Mouse (Mus musculus): Measurements from ENCODE around the gene Ssr1. TPM values are rescaled to one million over a fixed set of nuclear protein-coding genes. Genes with fewer than 3 reads are reported as not detected.

Ssr1 gene
- total and polyA plus RNA-seq, 3 experiments, result 72.3 to 95.6 (median 78.1) TPM

DNA sequence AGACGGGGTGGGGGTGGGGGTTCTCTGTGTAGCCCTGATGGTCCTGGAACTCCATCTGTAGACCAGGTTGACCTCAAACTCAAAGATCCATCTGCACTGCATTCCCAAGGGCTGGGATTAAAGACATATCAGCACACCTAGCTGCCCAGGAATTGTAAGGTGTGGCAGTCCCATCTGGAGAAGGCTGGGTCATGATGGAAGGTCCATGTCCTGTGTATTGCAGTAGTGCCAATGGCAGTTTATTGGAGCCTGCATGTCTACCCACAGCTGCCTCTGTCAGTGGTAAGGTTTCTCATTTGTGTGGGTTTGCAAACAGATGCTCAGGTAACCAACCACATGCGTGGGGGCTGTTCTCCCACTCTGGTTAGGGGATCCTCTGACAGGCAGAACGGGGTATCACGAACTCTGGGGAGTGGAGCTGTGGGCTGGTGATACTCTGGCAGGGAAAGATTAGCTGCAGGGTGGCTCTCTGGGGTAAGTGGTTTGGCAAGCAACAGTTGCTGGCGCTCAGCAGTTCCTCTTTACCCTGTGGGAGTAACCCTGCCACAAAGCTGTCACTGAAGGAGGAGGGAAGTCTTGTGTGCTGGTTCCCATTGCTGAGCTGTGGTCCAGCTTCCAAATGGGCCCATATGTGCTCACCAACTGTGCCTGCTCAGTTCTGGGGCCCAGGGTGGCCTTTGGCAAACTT is 15.8 kb upstream of the Ssr1 start:
- Histone ChIP-seq H3K27me3 (ENCODE audit: insufficient read depth, low read length) (peaks cover 6% of the 10 kb centered on the region; the same call in 1 of the 2 replicates), H3K36me3 (replicated peaks) (peaks cover 5% of the 10 kb centered on the region), H3K9me3 (replicated peaks) (no peaks in the 10 kb centered on the region), H3K4me1 (ENCODE audit: insufficient read depth, low read depth, low read length) (peaks cover 16% of the 10 kb centered on the region), H3K4me3 (ENCODE audit: low read depth, low read length) (no peak overlapping the region; the same call in 1 of the 2 replicates)
- peak; percentile 59 for DNase-seq (ENCODE audit: low spot score)
- TF ChIP-seq GATA1 (IDR thresholded peaks at IDR 0.05; ENCODE audit: borderline replicate concordance, low read length) (no peak), GATA2 (IDR thresholded peaks at IDR 0.05; ENCODE audit: borderline replicate concordance, low read depth, low read length) (no peak), TAL1 (conservative IDR thresholded peaks at IDR 0.05; ENCODE audit: low read depth, low read length) (peak; percentile 60)
- peak; percentile 54 for ATAC-seq (ENCODE audit: extremely low read depth, insufficient number of reproducible peaks, low FRiP score, poor library complexity, severe bottlenecking)

GRCm38 (mm10) chr13:38007972-38008371 is 14.0 kb upstream of the Ssr1 start:
- Histone ChIP-seq H3K27me3 (ENCODE audit: insufficient read depth, low read length) (peaks cover 15% of the 10 kb centered on the region), H3K9me3 (replicated peaks) (peaks cover under 1% of the 10 kb centered on the region; the same call in 1 of the 2 replicates), H3K4me3 (ENCODE audit: low read depth, low read length) (no peak overlapping the region), H3K4me1 (ENCODE audit: insufficient read depth, low read depth, low read length) (peaks cover 16% of the 10 kb centered on the region), H3K36me3 (replicated peaks) (peaks cover 5% of the 10 kb centered on the region)
- no peak for TF ChIP-seq POLR2AphosphoS5 (IDR thresholded peaks at IDR 0.05; ENCODE audit: insufficient replicate concordance, low read depth, low read length)
- TF ChIP-seq TAL1 (conservative IDR thresholded peaks at IDR 0.05; ENCODE audit: low read depth, low read length), result no peak
- no peak for TF ChIP-seq CTCF (IDR thresholded peaks at IDR 0.05; ENCODE audit: low read depth, low read length)
- TF ChIP-seq GATA2 (IDR thresholded peaks at IDR 0.05; ENCODE audit: borderline replicate concordance, low read depth, low read length), result no peak
- TF ChIP-seq GATA1 (IDR thresholded peaks at IDR 0.05; ENCODE audit: borderline replicate concordance, low read length), result no peak
- ATAC-seq (ENCODE audit: extremely low read depth, insufficient number of reproducible peaks, low FRiP score, poor library complexity, severe bottlenecking) (no peak), DNase-seq (ENCODE audit: low spot score) (no peak)

DNA sequence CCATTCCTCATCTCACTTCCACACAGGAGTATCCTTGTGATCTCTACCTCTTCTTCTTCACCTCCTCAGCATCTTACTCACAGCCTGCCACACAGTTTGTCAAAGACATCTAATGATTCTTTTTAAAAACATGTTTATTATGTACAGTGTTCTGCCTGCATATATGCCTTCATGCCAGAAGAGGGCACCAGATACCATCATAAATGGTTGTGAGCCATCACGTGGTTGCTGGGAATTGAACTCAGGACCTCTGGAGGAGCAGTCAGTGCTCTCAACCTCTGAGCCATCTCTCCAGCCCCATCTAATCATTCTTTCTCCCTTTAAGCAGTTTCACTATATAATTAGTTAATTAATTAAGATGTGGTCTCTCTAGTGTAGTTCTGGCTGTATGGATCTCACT is 8.4 kb upstream of the Ssr1 start:
- no peak for TF ChIP-seq GATA2 (IDR thresholded peaks at IDR 0.05; ENCODE audit: borderline replicate concordance, low read depth, low read length)
- 0 out of 2 replicates have a peak, but pooled peaks have one; percentile 12 for TF ChIP-seq CTCF (IDR thresholded peaks at IDR 0.05; ENCODE audit: low read depth, low read length)
- H3K4me3 ChIP-seq (ENCODE audit: low read depth, low read length), result no peak overlapping the region
- ATAC-seq (ENCODE audit: extremely low read depth, insufficient number of reproducible peaks, low FRiP score, poor library complexity, severe bottlenecking), result no peak
- H3K9me3 ChIP-seq (replicated peaks), result peaks cover 4% of the 10 kb centered on the region; the same call in 1 of the 2 replicates
- H3K4me1 ChIP-seq (ENCODE audit: insufficient read depth, low read depth, low read length), result peaks cover 6% of the 10 kb centered on the region; the same call in 1 of the 2 replicates
- DNase-seq (ENCODE audit: low spot score), result no peak
- H3K36me3 ChIP-seq (replicated peaks), result no peaks in the 10 kb centered on the region
- H3K27me3 ChIP-seq (ENCODE audit: insufficient read depth, low read length), result peaks cover 51% of the 10 kb centered on the region

- ATAC-seq (ENCODE audit: extremely low read depth, insufficient number of reproducible peaks, low FRiP score, poor library complexity, severe bottlenecking), result no peak
- H3K4me1 ChIP-seq (ENCODE audit: insufficient read depth, low read depth, low read length), result peaks cover 9% of the 10 kb centered on the region; the same call in 1 of the 2 replicates
- H3K36me3 ChIP-seq (replicated peaks), result no peaks in the 10 kb centered on the region
- H3K4me3 ChIP-seq (ENCODE audit: low read depth, low read length), result no peak overlapping the region
- H3K9me3 ChIP-seq (replicated peaks), result peaks cover 4% of the 10 kb centered on the region; the same call in 1 of the 2 replicates
- peaks cover 48% of the 10 kb centered on the region for H3K27me3 ChIP-seq (ENCODE audit: insufficient read depth, low read length)
- TF ChIP-seq CTCF (IDR thresholded peaks at IDR 0.05; ENCODE audit: low read depth, low read length) (no peak), POLR2AphosphoS5 (IDR thresholded peaks at IDR 0.05; ENCODE audit: insufficient replicate concordance, low read depth, low read length) (no peak), GATA2 (IDR thresholded peaks at IDR 0.05; ENCODE audit: borderline replicate concordance, low read depth, low read length) (no peak), TAL1 (conservative IDR thresholded peaks at IDR 0.05; ENCODE audit: low read depth, low read length) (no peak), GATA1 (IDR thresholded peaks at IDR 0.05; ENCODE audit: borderline replicate concordance, low read length) (no peak)
- no peak for DNase-seq (ENCODE audit: low spot score)
Measured at GRCm38 (mm10) chr13:37999713-38000112, 5.7 kb upstream of the Ssr1 start.

DNA sequence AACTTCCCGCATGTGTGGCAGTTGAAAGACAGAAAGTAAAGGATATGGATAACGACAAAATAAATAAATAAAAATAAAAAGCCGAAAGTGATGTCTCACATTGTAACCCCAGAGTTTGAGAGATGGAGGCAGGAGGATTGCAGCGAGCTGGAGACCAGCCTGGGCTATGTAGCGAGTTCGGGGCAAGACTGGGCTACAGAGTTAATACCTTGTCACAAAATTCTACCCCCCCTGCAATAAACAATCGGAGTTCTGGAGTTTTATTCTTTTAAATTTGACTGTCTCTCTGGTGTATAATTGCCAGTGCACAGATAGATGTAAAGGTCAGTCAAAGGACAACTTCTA is 360 bp upstream of the Ssr1 start:
- Histone ChIP-seq H3K4me3 (ENCODE audit: low read depth, low read length) (peak overlapping the region; percentile 97; the same call in 1 of the 2 replicates), H3K9me3 (replicated peaks) (no peaks in the 10 kb centered on the region; the same call in 1 of the 2 replicates), H3K4me1 (ENCODE audit: insufficient read depth, low read depth, low read length) (peaks cover 30% of the 10 kb centered on the region), H3K27me3 (ENCODE audit: insufficient read depth, low read length) (peaks cover 13% of the 10 kb centered on the region), H3K36me3 (replicated peaks) (peaks cover 24% of the 10 kb centered on the region)
- TF ChIP-seq GATA2 (IDR thresholded peaks at IDR 0.05; ENCODE audit: borderline replicate concordance, low read depth, low read length) (no peak), CTCF (IDR thresholded peaks at IDR 0.05; ENCODE audit: low read depth, low read length) (no peak), TAL1 (conservative IDR thresholded peaks at IDR 0.05; ENCODE audit: low read depth, low read length) (no peak), POLR2AphosphoS5 (IDR thresholded peaks at IDR 0.05; ENCODE audit: insufficient replicate concordance, low read depth, low read length) (no peak), GATA1 (IDR thresholded peaks at IDR 0.05; ENCODE audit: borderline replicate concordance, low read length) (no peak)
- DNase-seq (ENCODE audit: low spot score) (no peak), ATAC-seq (ENCODE audit: extremely low read depth, insufficient number of reproducible peaks, low FRiP score, poor library complexity, severe bottlenecking) (no peak)

DNA sequence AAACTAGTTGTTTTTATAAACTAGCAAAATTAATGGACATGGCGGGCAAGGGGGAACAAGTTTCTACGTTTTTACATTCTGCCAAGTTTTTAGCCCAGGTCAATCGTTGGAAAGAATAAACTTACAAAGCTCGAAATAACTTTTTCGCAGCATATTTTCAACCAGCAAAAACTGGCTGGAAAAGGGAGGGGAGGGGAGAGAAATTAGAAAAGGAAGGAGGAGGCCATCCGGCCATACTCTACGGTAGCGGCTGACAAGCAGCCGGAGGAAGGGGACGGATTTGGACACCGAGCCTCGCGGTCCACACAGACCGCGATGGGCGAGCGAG is 677 bp downstream of the Ssr1 start:
- TF ChIP-seq GATA2 (IDR thresholded peaks at IDR 0.05; ENCODE audit: borderline replicate concordance, low read depth, low read length), result no peak
- TF ChIP-seq TAL1 (conservative IDR thresholded peaks at IDR 0.05; ENCODE audit: low read depth, low read length), result no peak
- TF ChIP-seq CTCF (IDR thresholded peaks at IDR 0.05; ENCODE audit: low read depth, low read length), result no peak
- H3K36me3 ChIP-seq (replicated peaks), result peaks cover 34% of the 10 kb centered on the region
- ATAC-seq (ENCODE audit: extremely low read depth, insufficient number of reproducible peaks, low FRiP score, poor library complexity, severe bottlenecking), result no peak
- no peak for DNase-seq (ENCODE audit: low spot score)
- H3K27me3 ChIP-seq (ENCODE audit: insufficient read depth, low read length), result peaks cover 6% of the 10 kb centered on the region
- peak overlapping the region; percentile 97 for H3K4me3 ChIP-seq (ENCODE audit: low read depth, low read length)
- no peaks in the 10 kb centered on the region; the same call in 1 of the 2 replicates for H3K9me3 ChIP-seq (replicated peaks)
- peaks cover 34% of the 10 kb centered on the region for H3K4me1 ChIP-seq (ENCODE audit: insufficient read depth, low read depth, low read length)
